Mouse (Mus musculus) regulatory T cell (primary cell): Measurements from ENCODE around the gene Acad9.
"Not testable (repeated sequence)": the region's sequence is repeated elsewhere in the genome, so short reads cannot be mapped to it uniquely, and the experiment has no call there.

Experiments
- in situ Hi-C: fragments of 300-600 bp; cut with MboI, MseI; formaldehyde crosslinking; loops from one replicate; pipeline ENCODE4 v1.15.1; 2025; ENCODE audit warnings: high pct_unique_total_duplicates

Gene Acad9

DNA sequence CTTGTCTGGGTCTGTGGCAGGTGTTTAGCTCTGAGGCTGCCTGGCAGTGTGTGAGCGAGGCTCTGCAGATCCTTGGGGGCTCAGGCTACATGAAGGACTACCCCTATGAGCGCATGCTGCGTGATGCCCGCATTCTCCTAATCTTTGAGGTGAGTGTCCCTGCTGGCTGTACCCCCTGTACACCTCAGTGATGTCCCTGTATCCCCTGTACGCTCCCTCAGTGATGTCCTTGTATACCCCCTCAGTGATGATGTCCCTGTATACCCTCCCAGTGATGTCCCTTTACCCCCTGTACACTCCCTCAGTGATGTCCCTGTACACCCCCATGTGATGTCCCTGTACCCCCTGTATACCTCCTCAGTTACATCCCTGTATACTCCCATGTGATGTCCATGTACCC lies 19.6 kb downstream of the Acad9 start:
- in situ Hi-C loops, result no loop called here

DNA sequence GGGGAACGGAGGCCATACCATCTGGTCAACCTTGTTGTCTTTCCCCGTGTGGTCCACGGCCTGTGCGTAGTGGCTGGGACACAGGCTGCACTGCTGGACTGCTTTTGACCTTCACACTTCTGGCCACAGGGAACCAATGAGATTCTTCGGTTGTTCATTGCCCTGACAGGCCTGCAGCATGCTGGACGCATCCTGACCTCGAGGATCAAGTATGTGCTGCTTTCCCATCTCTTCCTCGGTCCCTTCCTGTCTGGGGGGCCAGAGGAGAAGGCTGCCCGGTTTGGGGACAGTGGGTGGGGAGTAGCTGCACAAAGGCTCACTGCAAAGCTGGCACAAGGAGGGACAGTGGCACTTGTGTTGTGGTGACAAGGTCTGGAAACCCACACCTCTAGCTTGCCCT lies 21.8 kb downstream of the Acad9 start:
- in situ Hi-C loops, result no loop called here

DNA sequence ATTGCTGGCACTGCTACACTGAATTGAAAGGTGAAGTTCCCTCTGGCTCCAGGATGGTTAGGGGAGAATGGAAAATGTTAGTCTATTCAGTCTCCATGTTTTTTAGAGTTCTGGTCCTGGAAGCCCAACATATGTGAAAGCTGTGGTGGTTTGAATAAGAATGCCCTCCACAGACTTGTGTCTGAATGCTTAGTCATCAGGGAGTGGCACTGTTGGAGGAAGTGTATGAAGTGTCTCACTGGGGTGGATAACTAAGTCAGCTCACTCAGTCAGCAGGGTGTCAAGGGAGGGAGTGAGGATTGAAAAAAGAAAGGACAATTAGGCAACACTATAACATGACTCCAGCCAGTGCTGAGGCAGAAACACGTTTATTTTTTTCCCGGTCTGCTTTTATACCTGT lies 29.6 kb downstream of the Acad9 start:
- in situ Hi-C loops, result no loop called here

GRCm38 (mm10) chr3:36116076-36116475 lies 50.3 kb downstream of the Acad9 start:
- in situ Hi-C loops, result no loop called here

DNA sequence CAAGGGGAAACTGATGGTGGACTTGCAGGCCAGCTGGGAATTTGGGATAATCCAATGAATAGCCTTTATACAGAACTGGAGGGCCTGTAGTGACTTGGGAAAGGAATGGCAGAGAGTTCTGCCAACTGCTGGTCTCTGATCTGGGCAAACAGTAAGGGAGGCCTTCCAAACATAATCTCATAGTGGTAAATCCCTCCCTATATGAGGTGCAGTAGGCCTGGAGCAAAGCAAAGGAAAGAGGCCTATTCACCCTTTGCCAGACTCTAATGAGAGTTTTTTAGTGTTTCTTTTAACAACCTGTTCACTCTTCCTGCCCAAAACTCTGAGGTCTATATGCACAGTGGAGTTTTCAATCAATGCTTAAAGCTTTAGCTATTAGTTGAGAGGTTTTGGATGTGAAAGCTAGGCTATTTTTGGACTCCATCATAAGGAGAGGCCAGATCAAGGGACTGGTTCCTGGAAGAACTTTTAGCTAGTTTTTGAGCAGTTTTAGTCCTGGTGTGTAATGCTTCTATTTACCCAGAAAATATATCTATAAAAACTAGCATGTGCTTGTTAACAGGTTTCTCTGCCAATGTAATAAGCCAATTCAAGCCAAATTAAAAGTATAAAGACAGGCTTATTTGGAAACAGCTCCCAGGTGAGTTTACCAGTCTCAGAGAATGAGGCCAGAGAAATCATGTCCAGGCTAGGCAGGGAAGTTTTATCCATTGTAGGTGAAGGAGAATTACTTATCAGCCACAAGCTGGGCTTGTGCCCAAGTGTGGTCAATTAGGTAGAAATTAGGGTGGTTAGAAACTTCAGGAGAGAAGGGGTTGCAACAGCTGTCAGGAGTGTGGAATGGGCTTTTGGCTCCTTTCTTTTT lies 54.1 kb downstream of the Acad9 start:
- in situ Hi-C loops, result no loop called here

- in situ Hi-C loops, result not testable (repeated sequence)
Measured at GRCm38 (mm10) chr3:36126176-36126575, 60.4 kb downstream of the Acad9 start.

DNA sequence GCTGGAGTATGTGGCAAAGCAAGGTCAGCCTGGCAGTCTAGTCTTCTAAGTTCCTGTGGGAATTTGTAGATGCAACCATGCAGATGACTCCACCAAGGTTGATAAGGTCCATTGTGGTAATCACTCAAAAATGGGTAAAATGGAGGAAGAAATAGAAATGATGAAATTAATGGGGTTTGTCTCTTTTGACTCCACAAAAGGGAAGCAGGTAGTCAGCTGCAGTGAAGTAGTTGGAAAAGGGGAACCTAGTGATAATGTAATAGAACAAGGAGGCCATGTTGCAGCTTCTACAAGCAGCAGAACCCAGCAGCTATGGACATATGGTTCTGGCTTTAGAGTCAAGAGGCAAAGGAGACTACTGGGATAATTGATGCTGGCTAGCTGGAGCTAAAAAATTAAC lies 70.4 kb downstream of the Acad9 start:
- in situ Hi-C loops, result loop anchor here (5.0 to 10.0 kb wide), 2 partner anchors 174 to 461 kb away; no protein-coding TSS in a partner anchor

DNA sequence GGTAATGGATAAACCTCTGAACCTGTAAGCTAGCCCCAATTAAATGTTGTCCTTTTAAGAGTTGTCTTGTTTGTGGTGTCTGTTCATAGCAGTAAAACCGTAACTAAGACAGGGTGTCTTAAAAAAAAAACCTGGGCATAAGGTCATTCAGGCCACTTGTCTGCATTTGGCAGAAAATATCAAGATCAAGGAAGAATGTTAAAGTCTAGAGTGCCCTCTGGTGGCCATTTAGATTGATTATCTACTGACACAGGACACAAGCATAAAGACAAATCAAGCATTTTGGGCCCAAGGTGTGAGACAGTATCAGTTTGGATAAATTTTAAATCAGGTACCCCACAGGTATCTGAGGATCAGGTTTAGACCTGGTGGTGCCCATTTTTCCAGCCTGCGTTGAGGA lies 71.8 kb downstream of the Acad9 start:
- in situ Hi-C loops, result loop anchor here (5.0 to 10.0 kb wide), 2 partner anchors 175 to 463 kb away; no protein-coding TSS in a partner anchor

DNA sequence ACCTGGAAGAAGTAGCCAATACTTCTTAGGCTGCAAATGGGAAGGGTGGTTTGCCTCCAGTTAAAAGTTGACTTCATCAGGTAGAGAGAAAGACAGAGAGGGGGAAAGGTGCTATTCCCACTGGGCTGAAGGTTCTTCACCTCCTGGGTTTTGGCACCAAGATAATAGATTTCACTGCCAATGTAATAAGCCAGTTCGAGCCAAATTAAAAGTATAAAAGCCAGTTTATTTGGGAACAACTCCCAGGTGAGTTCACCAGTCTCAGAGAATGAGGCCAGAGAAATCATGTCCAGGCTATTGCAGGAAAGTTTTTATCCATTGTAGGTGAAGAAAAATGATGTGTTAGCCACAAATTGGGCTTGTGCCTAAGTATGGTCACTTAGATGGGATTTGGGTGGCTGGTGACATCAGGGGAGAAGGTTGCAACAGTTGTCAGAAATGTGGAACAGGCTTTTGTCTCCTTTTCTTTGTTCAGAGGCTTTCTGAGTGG lies 72.4 kb downstream of the Acad9 start:
- in situ Hi-C loops, result loop anchor here (5.0 to 10.0 kb wide), 2 partner anchors 176 to 463 kb away; no protein-coding TSS in a partner anchor

DNA sequence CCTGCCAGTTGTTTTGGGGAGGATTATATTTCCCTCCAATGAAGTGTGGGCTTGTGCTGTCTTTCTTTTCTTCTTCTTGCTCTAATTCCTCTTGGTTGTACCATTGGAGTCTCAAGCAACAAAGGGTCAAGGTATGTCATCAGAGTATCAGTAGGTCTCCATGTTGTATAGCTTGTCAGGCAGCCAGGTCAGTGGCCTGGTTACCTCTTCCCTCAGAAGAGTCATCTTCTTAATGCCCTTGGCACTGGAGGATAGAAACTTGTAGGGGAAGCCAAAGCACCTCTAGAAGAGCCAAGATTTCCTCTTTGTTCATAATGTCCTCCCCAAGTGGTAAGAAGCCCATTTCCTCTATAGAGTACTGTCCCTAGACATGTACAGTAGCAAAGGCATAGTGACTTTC lies 73.2 kb downstream of the Acad9 start:
- in situ Hi-C loops, result loop anchor here (5.0 to 10.0 kb wide), 2 partner anchors 177 to 464 kb away; no protein-coding TSS in a partner anchor
